In the genomic region with DNA sequence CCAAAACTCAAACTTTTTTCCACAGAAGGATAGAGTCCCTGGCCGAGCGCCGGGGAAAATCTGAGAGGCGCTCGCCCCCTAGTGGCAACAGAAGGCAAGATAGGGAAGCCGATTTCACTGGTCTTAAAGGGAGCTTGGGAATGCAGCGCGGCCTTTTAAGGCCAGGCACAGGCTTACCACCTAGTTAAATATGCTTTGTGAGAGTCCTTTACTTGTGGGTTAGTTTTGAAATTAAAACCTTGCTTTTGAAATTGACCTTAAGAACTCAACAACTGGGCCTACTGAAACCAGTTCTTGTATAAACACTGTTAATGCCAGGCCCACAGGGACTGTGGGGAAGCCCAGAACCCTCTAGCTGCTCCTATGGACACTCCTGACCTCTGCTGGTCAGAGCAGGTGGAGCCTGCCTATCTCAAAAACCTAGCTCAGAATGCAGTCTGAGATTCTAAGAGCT, we compare ENCODE assay signal across 8 mouse cellular contexts. TPM values are rescaled to one million over a fixed set of nuclear protein-coding genes. Genes with fewer than 3 reads are reported as not detected.
A peak's percentile ranks its signal among the peaks of the same experiment; 100 is the strongest.
DNase-seq lines count a peak whose midpoint lies in the region; ATAC-seq and TF ChIP-seq lines count a peak whose summit lies in the region.

No protein-coding gene starts in this region.

- TF ChIP-seq CTCF in intestine, postnatal 0 days (IDR thresholded peaks at IDR 0.05; ENCODE audit: low read depth) = peak; percentile 73

- H3K9me3 ChIP-seq in embryonic facial prominence, embryonic 10.5 days = no peaks in the 10 kb centered on the region
- H3K9me3 ChIP-seq in intestine, postnatal 0 days (ENCODE audit: control insufficient read depth) = no peaks in the 10 kb centered on the region
- no peaks in the 10 kb centered on the region for H3K9me3 ChIP-seq in midbrain, embryonic 12.5 days

- no peak overlapping the region for H3K9ac ChIP-seq in intestine, postnatal 0 days (ENCODE audit: low read depth, low read length)
- H3K9ac ChIP-seq in midbrain, embryonic 12.5 days (replicated peaks) = no peak overlapping the region

- intact Hi-C loops in left cerebral cortex, postnatal 4 days (cut with DNase I) = loop anchor here (5.0 kb wide), 2 partner anchors 286 to 326 kb away; partner anchors contain the start of genes Spata48 and Zpbp

- no peaks in the 10 kb centered on the region for H3K36me3 ChIP-seq in embryonic facial prominence, embryonic 10.5 days (replicated peaks)
- H3K36me3 ChIP-seq in intestine, postnatal 0 days (ENCODE audit: control insufficient read depth, insufficient read depth) = no peaks in the 10 kb centered on the region
- H3K36me3 ChIP-seq in midbrain, embryonic 12.5 days = no peaks in the 10 kb centered on the region

- no peaks in the 10 kb centered on the region for H3K4me1 ChIP-seq in embryonic facial prominence, embryonic 10.5 days
- no peaks in the 10 kb centered on the region for H3K4me1 ChIP-seq in intestine, postnatal 0 days (replicated peaks; ENCODE audit: control insufficient read depth, insufficient read depth, low read length)
- no peaks in the 10 kb centered on the region for H3K4me1 ChIP-seq in midbrain, embryonic 12.5 days

- ATAC-seq in granulocyte monocyte progenitor cell, adult 5-6 weeks (replicated peaks; ENCODE audit: poor library complexity, severe bottlenecking) = peak; percentile 79
- peak; percentile 90 for ATAC-seq in intestine, postnatal 0 days
- ATAC-seq in midbrain, embryonic 12.5 days (ENCODE audit: low FRiP score, low read depth) = peak; percentile 95

- peak overlapping the region; percentile 30; the same call in 1 of the 2 replicates for H3K4me3 ChIP-seq in embryonic facial prominence, embryonic 10.5 days
- peak overlapping the region; percentile 9; the same call in 1 of the 2 replicates for H3K4me3 ChIP-seq in intestine, postnatal 0 days (ENCODE audit: low read depth, low read length)
- H3K4me3 ChIP-seq in midbrain, embryonic 12.5 days = no peak overlapping the region

- peak overlapping the region; percentile 49 for H3K4me2 ChIP-seq in intestine, postnatal 0 days (replicated peaks; ENCODE audit: low read depth)
- peak overlapping the region; percentile 38 for H3K4me2 ChIP-seq in midbrain, embryonic 12.5 days (replicated peaks)

- no peaks in the 10 kb centered on the region for H3K27me3 ChIP-seq in embryonic facial prominence, embryonic 10.5 days (replicated peaks; ENCODE audit: low read depth, poor library complexity, severe bottlenecking)
- H3K27me3 ChIP-seq in intestine, postnatal 0 days (replicated peaks; ENCODE audit: control insufficient read depth, insufficient read depth, low read length) = no peaks in the 10 kb centered on the region
- no peaks in the 10 kb centered on the region for H3K27me3 ChIP-seq in midbrain, embryonic 12.5 days

- 1% methylated on average over 8 of the region's 8 CpGs for WGBS in embryonic facial prominence, embryonic 10.5 days
- WGBS in intestine, postnatal 0 days = 2% methylated on average over 8 of the region's 8 CpGs
- WGBS in midbrain, embryonic 12.5 days = 1% methylated on average over 8 of the region's 8 CpGs

- H3K27ac ChIP-seq in embryonic facial prominence, embryonic 10.5 days (replicated peaks) = no peak overlapping the region
- H3K27ac ChIP-seq in intestine, postnatal 0 days (ENCODE audit: low read depth, low read length) = no peak overlapping the region
- H3K27ac ChIP-seq in midbrain, embryonic 12.5 days (replicated peaks) = no peak overlapping the region

- DNase-seq in urinary bladder, adult 18-20 months (ENCODE audit: low spot score in 2 of 2) = peak; percentile 47 to 56
- no peak for DNase-seq in urinary bladder, postnatal 10 days (ENCODE audit: low spot score)
- peak; percentile 87 for DNase-seq in embryonic facial prominence, embryonic 10.5 days (ENCODE audit: low spot score)
- DNase-seq in left cerebral cortex, postnatal 4 days = peak; percentile 82
- DNase-seq in skeletal muscle tissue, adult 2 months (ENCODE audit: low read depth, low spot score) = peak; percentile 56

RNA-seq across cellular contexts. Expression of gene Fignl1, which starts 20.2 kb away (rescaled TPM):
- polyA plus RNA-seq in embryonic facial prominence, embryonic 10.5 days (2016; fragmentation: Nextera tagmentation; extraction: Ambion mirVana) = 105 and 112 TPM in 2 replicates
- total RNA-seq in granulocyte monocyte progenitor cell, adult 5-6 weeks (2014; fragmentation: Nextera tagmentation) = 43.8 and 51.2 TPM in 2 replicates
- 93.0 and 100 TPM in 2 replicates for total RNA-seq in granulocyte monocyte progenitor cell, adult 5-6 weeks (2017)
- 8.1 and 8.3 TPM in 2 replicates for polyA plus RNA-seq in intestine, postnatal 0 days (2015; fragmentation: Nextera tagmentation; extraction: Ambion mirVana)
- total RNA-seq in left cerebral cortex, postnatal 4 days (2021) = 1 to 10 TPM; 3.6 to 5.6 TPM
- polyA plus RNA-seq in midbrain, embryonic 12.5 days (2016; fragmentation: Nextera tagmentation; extraction: Ambion mirVana) = 58.1 and 58.5 TPM in 2 replicates
